Mouse (Mus musculus) ovary, postnatal 36 days (tissue): ENCODE results near the gene Ankrd44.

Experiments used
- DNase-seq: peaks from one replicate; pipeline ENCODE4 v3.0.0; 2022; ENCODE audit warnings: low spot score, mixed read lengths

The Ankrd44 gene

DNA sequence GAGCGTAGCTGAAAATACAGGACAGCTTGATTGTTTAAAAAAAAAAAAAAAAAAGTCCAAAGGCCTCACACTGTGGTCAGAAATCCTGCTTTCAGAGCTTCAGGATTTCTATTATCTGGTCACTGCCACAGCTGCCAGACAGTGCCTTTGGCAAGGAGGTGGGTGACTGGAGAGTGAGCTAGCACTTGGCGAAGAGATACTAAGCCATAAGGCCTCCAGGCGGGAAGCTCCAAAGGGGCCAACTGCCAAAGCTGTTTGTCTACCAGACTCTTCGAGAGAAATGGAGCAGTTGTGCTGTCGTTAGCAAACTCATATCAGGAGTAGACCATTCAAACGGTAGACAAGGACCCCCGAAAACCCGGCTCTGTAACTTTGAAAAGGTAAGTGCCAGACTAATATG, 3.5 kb downstream of the Ankrd44 start:
- no peak for DNase-seq

- DNase-seq, result no peak
Measured at GRCm38 (mm10) chr1:54922025-54922574, 4.1 kb downstream of the Ankrd44 start.

DNA sequence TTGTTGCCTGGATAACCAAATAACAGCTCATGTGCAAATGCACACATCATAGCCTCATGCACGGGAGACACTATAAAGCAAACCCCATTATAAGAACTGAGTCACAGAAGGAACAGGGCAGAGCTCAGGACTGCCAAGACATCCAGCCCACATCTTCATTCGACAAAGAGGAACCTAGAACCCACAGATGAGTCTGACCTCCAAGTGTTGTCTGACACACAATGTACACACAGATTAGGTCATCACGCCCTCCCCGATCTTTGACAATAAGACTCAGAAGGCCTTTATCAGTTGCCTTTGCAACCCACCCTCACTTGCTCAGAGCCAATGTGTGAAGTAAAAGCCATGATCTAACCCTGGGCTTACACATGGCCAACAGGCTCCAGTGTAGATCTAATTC, 6.1 kb downstream of the Ankrd44 start:
- no peak for DNase-seq

DNA sequence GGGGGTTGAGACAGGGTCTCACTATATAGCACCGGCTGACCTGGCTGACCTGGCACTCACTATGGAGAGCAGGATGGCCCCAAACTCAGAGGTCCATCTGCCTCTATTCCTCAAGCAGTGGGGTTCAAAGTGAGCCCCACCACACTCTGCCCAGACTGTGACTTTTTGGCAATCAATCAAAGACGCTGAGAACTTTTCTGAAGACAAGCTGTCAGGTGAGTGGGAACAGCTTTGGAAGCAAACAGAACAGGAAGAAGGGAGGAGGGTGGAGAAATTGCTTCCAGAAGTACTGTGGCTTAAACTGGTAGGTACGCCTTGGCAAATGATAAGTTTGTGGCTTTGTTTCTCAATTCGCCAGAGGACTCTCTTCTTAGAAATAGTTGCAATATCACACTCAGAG, 9.7 kb downstream of the Ankrd44 start:
- DNase-seq, result no peak

DNA sequence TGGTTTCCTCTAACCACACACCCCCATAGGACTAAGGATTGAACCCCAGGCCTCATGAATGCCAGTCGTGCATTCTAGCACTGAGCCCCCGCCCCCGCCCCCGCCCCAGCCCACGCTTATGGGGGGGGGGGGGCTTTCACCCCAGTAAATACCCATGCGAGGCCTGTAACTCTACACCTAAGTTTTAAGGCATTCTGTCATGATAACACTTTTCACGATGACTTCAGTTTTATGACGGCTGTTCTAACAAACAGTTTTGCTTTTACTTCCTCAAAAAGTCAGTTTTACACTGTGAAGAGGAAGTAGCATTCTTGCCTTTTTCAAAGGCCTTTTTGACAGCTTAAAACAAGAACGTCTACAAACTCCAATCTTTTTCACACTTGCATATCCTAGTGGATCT, 11.8 kb downstream of the Ankrd44 start:
- no peak for DNase-seq

DNA sequence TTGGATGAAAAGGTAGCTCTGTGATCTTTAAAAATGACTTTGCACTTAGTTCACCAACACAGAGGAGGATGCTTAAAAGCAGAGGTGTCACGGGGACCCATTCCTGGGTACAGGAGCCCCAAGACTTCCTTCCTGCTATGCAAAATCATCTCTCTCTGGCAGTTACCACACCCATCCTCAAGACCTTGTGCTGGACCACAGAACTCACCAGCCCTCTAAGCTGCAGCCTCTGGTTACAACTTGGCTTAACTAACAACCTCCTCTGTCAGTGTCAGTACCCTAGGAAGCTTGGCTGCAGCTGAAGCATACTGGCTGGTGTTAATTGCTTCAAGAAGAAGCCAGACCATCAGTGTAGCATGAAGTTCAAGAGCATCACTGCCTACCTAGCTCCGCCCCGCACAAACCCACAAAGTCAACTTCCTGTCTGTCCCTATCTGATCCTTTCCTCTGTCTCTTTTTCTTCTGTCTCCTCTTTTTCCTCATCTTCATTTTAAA, 12.8 kb downstream of the Ankrd44 start:
- DNase-seq, result no peak

GRCm38 (mm10) chr1:54913063-54913335, 13.2 kb downstream of the Ankrd44 start:
- no peak for DNase-seq

- no peak for DNase-seq
Measured at GRCm38 (mm10) chr1:54912290-54913062, 13.7 kb downstream of the Ankrd44 start.

GRCm38 (mm10) chr1:54911256-54911610, 15.0 kb downstream of the Ankrd44 start:
- no peak for DNase-seq

GRCm38 (mm10) chr1:54910489-54911255, 15.5 kb downstream of the Ankrd44 start:
- no peak for DNase-seq

DNA sequence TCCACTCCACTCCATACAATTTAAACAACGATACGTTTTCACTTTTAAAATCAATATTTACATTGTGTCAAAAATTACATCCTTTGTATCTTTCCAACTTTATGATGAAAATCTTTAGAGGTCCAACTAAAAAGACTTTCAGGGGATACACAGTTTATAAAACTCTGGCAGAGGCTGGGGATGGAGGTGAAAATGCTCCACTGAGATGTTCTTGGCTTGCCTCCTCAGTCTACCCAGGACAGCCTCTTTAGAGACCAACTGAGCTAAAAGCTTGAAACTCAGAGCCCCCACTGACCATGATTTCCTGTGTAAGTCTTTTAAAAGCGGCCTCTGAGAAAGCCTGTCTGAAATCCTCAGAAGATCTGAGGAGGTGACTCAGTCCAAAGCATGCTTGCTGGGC, 17.4 kb downstream of the Ankrd44 start:
- no peak for DNase-seq

GRCm38 (mm10) chr1:54907066-54907639, 19.0 kb downstream of the Ankrd44 start:
- DNase-seq, result no peak

- no peak for DNase-seq
Measured at GRCm38 (mm10) chr1:54906322-54906721, 19.9 kb downstream of the Ankrd44 start.

GRCm38 (mm10) chr1:54905632-54906031, 20.6 kb downstream of the Ankrd44 start:
- no peak for DNase-seq

- DNase-seq, result no peak
Measured at GRCm38 (mm10) chr1:54904165-54904564, 22.0 kb downstream of the Ankrd44 start.

DNA sequence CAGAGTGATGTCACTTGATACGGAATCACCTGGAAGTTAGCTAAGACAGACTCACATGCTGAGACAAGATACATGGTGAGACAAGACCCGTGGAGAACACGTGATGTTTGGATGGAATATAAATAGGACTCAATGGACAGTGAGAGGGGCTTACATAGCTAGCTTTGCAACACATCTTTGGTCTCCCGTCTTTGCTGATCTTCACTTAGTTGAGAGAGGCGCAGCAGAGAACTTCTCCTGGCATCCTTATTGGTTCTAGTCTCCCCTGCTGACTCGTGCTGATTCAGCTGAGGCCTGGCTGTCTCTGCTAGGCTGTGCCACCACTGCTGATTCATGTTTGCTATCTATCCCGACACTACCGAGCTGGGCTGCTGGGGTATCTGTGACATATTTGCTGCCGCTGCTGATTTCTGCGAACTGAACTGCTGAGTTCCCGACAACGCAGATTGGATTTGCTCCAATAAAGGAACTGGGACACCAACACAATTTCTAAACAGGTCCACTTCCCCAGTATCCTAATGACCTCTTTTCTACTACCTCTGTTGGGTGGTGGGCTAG, 23.4 kb downstream of the Ankrd44 start:
- no peak for DNase-seq

DNA sequence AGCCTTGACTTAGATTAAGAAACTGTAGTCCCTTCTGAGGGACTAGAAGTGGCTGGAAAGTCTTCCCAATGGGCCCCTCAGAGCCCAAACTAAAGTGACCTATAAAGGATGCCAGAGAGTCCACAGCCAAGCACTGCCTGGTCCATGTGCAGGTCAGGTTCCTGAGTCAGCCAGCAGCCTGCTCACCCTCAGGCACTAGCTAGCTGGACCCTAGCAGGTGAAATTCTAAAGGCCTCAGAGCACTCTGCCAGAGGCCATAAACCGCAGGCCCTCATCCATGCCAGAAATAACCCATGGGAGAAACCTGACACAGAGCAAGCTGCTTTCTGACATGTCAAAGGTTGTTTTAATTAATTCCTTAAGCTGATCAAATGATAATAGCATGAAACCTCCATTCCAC, 25.1 kb downstream of the Ankrd44 start:
- no peak for DNase-seq

- DNase-seq, result no peak
Measured at GRCm38 (mm10) chr1:54899247-54899646, 26.9 kb downstream of the Ankrd44 start.

DNA sequence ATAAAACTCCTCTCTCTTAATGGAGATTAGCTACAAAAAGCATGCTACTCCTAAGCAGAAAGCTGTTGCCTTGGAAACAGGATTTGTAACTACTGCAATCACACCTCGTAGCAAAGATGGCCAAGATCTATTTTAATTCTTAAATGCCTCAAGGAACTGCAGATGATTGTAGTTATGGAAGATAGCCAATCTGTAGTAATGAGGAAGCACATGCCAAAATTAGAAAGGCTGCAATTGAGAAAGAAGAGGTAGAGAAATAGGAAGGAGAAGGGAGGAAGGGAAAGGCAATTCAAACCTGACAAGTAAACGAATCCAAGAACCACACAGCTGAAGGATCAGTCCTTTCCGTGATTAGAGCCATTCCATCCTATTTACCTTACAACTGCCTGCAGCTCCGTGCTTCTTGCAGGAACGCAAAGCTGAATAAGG, 27.5 kb downstream of the Ankrd44 start:
- no peak for DNase-seq

- no peak for DNase-seq
Measured at GRCm38 (mm10) chr1:54897726-54898125, 28.5 kb downstream of the Ankrd44 start.

- DNase-seq, result no peak
Measured at GRCm38 (mm10) chr1:54896109-54897085, 29.8 kb downstream of the Ankrd44 start.
